Mouse (Mus musculus): Measurements from ENCODE around the gene Scamp2. TPM values are rescaled to one million over a fixed set of nuclear protein-coding genes. Genes with fewer than 3 reads are reported as not detected.

Scamp2 gene
- polyA plus RNA-seq, 1 experiment from 2014 or later: 51.9 TPM

- Histone ChIP-seq H3K9me3 (no peaks in the 10 kb centered on the region), H3K4me2 (no peak overlapping the region), H3K27ac (no peak overlapping the region), H3K4me3 (replicated peaks) (no peak overlapping the region), H3K4me1 (replicated peaks) (peaks cover 8% of the 10 kb centered on the region), H3K36me3 (peaks cover 26% of the 10 kb centered on the region), H3K27me3 (no peaks in the 10 kb centered on the region), H3K9ac (replicated peaks) (0 out of 2 replicates have a peak overlapping the region, but pooled peaks have one; percentile 18)
- WGBS: 30% methylated on average over 4 of the region's 4 CpGs
- no peak for ATAC-seq (ENCODE audit: insufficient number of reproducible peaks, insufficient read depth, low FRiP score, low TSS enrichment, low read depth)
Measured at GRCm38 (mm10) chr9:57597929-57598382, 37.2 kb downstream of the Scamp2 start.

- H3K4me1 ChIP-seq (replicated peaks): peaks cover 8% of the 10 kb centered on the region
- peaks cover 15% of the 10 kb centered on the region for H3K36me3 ChIP-seq
- no peaks in the 10 kb centered on the region for H3K9me3 ChIP-seq
- H3K4me3 ChIP-seq (replicated peaks): no peak overlapping the region
- H3K27ac ChIP-seq: no peak overlapping the region
- peaks cover 3% of the 10 kb centered on the region; the same call in 1 of the 2 replicates for H3K27me3 ChIP-seq
- ATAC-seq (ENCODE audit: insufficient number of reproducible peaks, insufficient read depth, low FRiP score, low TSS enrichment, low read depth): no peak
- H3K4me2 ChIP-seq: no peak overlapping the region
- H3K9ac ChIP-seq (replicated peaks): no peak overlapping the region
- 50% methylated on average over 8 of the region's 8 CpGs for WGBS
Measured at GRCm38 (mm10) chr9:57598851-57599563, 38.3 kb downstream of the Scamp2 start.

GRCm38 (mm10) chr9:57600620-57601352 lies 40.0 kb downstream of the Scamp2 start:
- peaks cover 10% of the 10 kb centered on the region for H3K27me3 ChIP-seq
- 7% methylated on average over 3 of the region's 3 CpGs for WGBS
- no peak overlapping the region for H3K27ac ChIP-seq
- H3K4me3 ChIP-seq (replicated peaks): no peak overlapping the region
- H3K9me3 ChIP-seq: no peaks in the 10 kb centered on the region
- no peak overlapping the region for H3K9ac ChIP-seq (replicated peaks)
- no peak overlapping the region for H3K4me2 ChIP-seq
- H3K4me1 ChIP-seq (replicated peaks): peaks cover 8% of the 10 kb centered on the region
- no peaks in the 10 kb centered on the region for H3K36me3 ChIP-seq
- ATAC-seq (ENCODE audit: insufficient number of reproducible peaks, insufficient read depth, low FRiP score, low TSS enrichment, low read depth): no peak

- no peak overlapping the region for H3K27ac ChIP-seq
- H3K27me3 ChIP-seq: peaks cover 16% of the 10 kb centered on the region
- H3K9me3 ChIP-seq: no peaks in the 10 kb centered on the region
- WGBS: 58% methylated on average over 2 of the region's 2 CpGs
- no peak overlapping the region for H3K9ac ChIP-seq (replicated peaks)
- no peak overlapping the region for H3K4me2 ChIP-seq
- ATAC-seq (ENCODE audit: insufficient number of reproducible peaks, insufficient read depth, low FRiP score, low TSS enrichment, low read depth): no peak
- peaks cover 12% of the 10 kb centered on the region for H3K4me1 ChIP-seq (replicated peaks)
- no peak overlapping the region for H3K4me3 ChIP-seq (replicated peaks)
- no peaks in the 10 kb centered on the region for H3K36me3 ChIP-seq
Measured at GRCm38 (mm10) chr9:57601353-57601706, 40.6 kb downstream of the Scamp2 start.

- H3K9ac ChIP-seq (replicated peaks): no peak overlapping the region
- peaks cover 23% of the 10 kb centered on the region for H3K27me3 ChIP-seq
- peaks cover 13% of the 10 kb centered on the region for H3K4me1 ChIP-seq (replicated peaks)
- no peak overlapping the region for H3K4me2 ChIP-seq
- H3K27ac ChIP-seq: no peak overlapping the region
- no peaks in the 10 kb centered on the region for H3K36me3 ChIP-seq
- H3K9me3 ChIP-seq: no peaks in the 10 kb centered on the region
- WGBS: 57% methylated on average over 8 of the region's 8 CpGs
- ATAC-seq (ENCODE audit: insufficient number of reproducible peaks, insufficient read depth, low FRiP score, low TSS enrichment, low read depth): no peak
- H3K4me3 ChIP-seq (replicated peaks): no peak overlapping the region
Measured at GRCm38 (mm10) chr9:57602098-57602497, 41.4 kb downstream of the Scamp2 start.

- H3K4me1 ChIP-seq (replicated peaks): peaks cover 9% of the 10 kb centered on the region
- H3K4me2 ChIP-seq: no peak overlapping the region
- ATAC-seq (ENCODE audit: insufficient number of reproducible peaks, insufficient read depth, low FRiP score, low TSS enrichment, low read depth): no peak
- no peak overlapping the region for H3K4me3 ChIP-seq (replicated peaks)
- no peaks in the 10 kb centered on the region for H3K9me3 ChIP-seq
- H3K9ac ChIP-seq (replicated peaks): no peak overlapping the region
- H3K27ac ChIP-seq: no peak overlapping the region
- H3K36me3 ChIP-seq: no peaks in the 10 kb centered on the region
- peaks cover 23% of the 10 kb centered on the region for H3K27me3 ChIP-seq
- WGBS: 75% methylated on average over 4 of the region's 4 CpGs
Measured at GRCm38 (mm10) chr9:57604875-57605274, 44.1 kb downstream of the Scamp2 start.

GRCm38 (mm10) chr9:57605503-57605902 lies 44.8 kb downstream of the Scamp2 start:
- H3K4me2 ChIP-seq: no peak overlapping the region
- H3K4me3 ChIP-seq (replicated peaks): no peak overlapping the region
- H3K9ac ChIP-seq (replicated peaks): no peak overlapping the region
- no peaks in the 10 kb centered on the region for H3K36me3 ChIP-seq
- H3K9me3 ChIP-seq: no peaks in the 10 kb centered on the region
- 21% methylated on average over 9 of the region's 9 CpGs for WGBS
- no peak overlapping the region for H3K27ac ChIP-seq
- ATAC-seq (ENCODE audit: insufficient number of reproducible peaks, insufficient read depth, low FRiP score, low TSS enrichment, low read depth): no peak
- peaks cover 23% of the 10 kb centered on the region for H3K27me3 ChIP-seq
- H3K4me1 ChIP-seq (replicated peaks): peaks cover 8% of the 10 kb centered on the region

GRCm38 (mm10) chr9:57606139-57606851 lies 45.6 kb downstream of the Scamp2 start, which contains the start of gene Cplx3:
Cplx3 (minus strand) TSS chr9:57606281.
- Histone ChIP-seq H3K27ac (no peak within 1 kb of the TSS), H3K9ac (replicated peaks) (no peak within 1 kb of the TSS), H3K4me1 (replicated peaks) (peaks cover 5% of the 10 kb centered on the region; the same call in 1 of the 2 replicates), H3K9me3 (no peaks in the 10 kb centered on the region), H3K4me3 (replicated peaks) (no peak within 1 kb of the TSS), H3K4me2 (no peak within 1 kb of the TSS), H3K27me3 (peaks cover 23% of the 10 kb centered on the region), H3K36me3 (no peaks in the 10 kb centered on the region)
- WGBS: 5% methylated on average over 24 of the region's 24 CpGs
- ATAC-seq (ENCODE audit: insufficient number of reproducible peaks, insufficient read depth, low FRiP score, low TSS enrichment, low read depth): peak; percentile 56; the same call in 1 of the 2 replicates

GRCm38 (mm10) chr9:57609803-57610202 lies 49.1 kb downstream of the Scamp2 start:
- Histone ChIP-seq H3K36me3 (no peaks in the 10 kb centered on the region), H3K27me3 (peaks cover 21% of the 10 kb centered on the region), H3K9me3 (no peaks in the 10 kb centered on the region), H3K4me1 (replicated peaks) (peaks cover 5% of the 10 kb centered on the region; the same call in 1 of the 2 replicates), H3K4me3 (replicated peaks) (no peak overlapping the region), H3K4me2 (no peak overlapping the region), H3K9ac (replicated peaks) (no peak overlapping the region), H3K27ac (no peak overlapping the region)
- no peak for ATAC-seq (ENCODE audit: insufficient number of reproducible peaks, insufficient read depth, low FRiP score, low TSS enrichment, low read depth)
- WGBS: 65% methylated on average over 3 of the region's 3 CpGs

- H3K27me3 ChIP-seq: peaks cover 19% of the 10 kb centered on the region
- ATAC-seq (ENCODE audit: insufficient number of reproducible peaks, insufficient read depth, low FRiP score, low TSS enrichment, low read depth): no peak
- H3K4me3 ChIP-seq (replicated peaks): no peak overlapping the region
- no peaks in the 10 kb centered on the region for H3K36me3 ChIP-seq
- no peak overlapping the region for H3K9ac ChIP-seq (replicated peaks)
- WGBS: 47% methylated on average over 3 of the region's 3 CpGs
- H3K4me2 ChIP-seq: no peak overlapping the region
- H3K9me3 ChIP-seq: no peaks in the 10 kb centered on the region
- H3K4me1 ChIP-seq (replicated peaks): peaks cover 5% of the 10 kb centered on the region; the same call in 1 of the 2 replicates
- H3K27ac ChIP-seq: no peak overlapping the region
Measured at GRCm38 (mm10) chr9:57610359-57610826, 49.6 kb downstream of the Scamp2 start.

GRCm38 (mm10) chr9:57612587-57612986 lies 51.8 kb downstream of the Scamp2 start:
- Histone ChIP-seq H3K36me3 (no peaks in the 10 kb centered on the region), H3K4me2 (no peak overlapping the region), H3K9me3 (no peaks in the 10 kb centered on the region), H3K4me1 (replicated peaks) (no peaks in the 10 kb centered on the region), H3K4me3 (replicated peaks) (no peak overlapping the region), H3K27me3 (0 out of 2 replicates have a peak, but pooled peaks cover 2% of the 10 kb centered on the region), H3K9ac (replicated peaks) (no peak overlapping the region), H3K27ac (no peak overlapping the region)
- 82% methylated on average over 7 of the region's 7 CpGs for WGBS
- ATAC-seq (ENCODE audit: insufficient number of reproducible peaks, insufficient read depth, low FRiP score, low TSS enrichment, low read depth): no peak
